Mouse (Mus musculus) hindbrain, embryonic 11.5 days (tissue): ENCODE results near the gene Dnmt3l. TPM values are rescaled to one million over a fixed set of nuclear protein-coding genes. Genes with fewer than 3 reads are reported as not detected.
A peak's percentile ranks its signal among the peaks of the same experiment; 100 is the strongest.

Experiments
- ATAC-seq: fragments of 200-750 bp; cut with Nextera tagmentation; 2 replicates; pipeline ENCODE4 v1.8.0; 2017; ENCODE audit warnings: mild to moderate bottlenecking, moderate TSS enrichment, moderate library complexity; ENCODE audit not compliant: low FRiP score
- DNase-seq: peaks from one replicate; pipeline ENCODE4 v3.0.0-alpha.2; 2015; ENCODE audit warnings: low spot score
- H3K27ac ChIP-seq: fragments of 300-500 bp; sonication (generic); 2 replicates; pipeline ENCODE4 v1.5.1; 2014; ENCODE audit warnings: mild to moderate bottlenecking, low read depth, low read length
- H3K27me3 ChIP-seq: fragments of 300-500 bp; sonication (generic); 2 replicates; pipeline ENCODE4 v1.6.1; 2014; ENCODE audit warnings: mild to moderate bottlenecking, low read length, moderate library complexity, mixed read lengths; ENCODE audit not compliant: control insufficient read depth, insufficient read depth
- H3K36me3 ChIP-seq: fragments of 300-500 bp; sonication (generic); 2 replicates; pipeline ENCODE4 v1.6.1; 2014; ENCODE audit warnings: mild to moderate bottlenecking, low read length, moderate library complexity, mixed read lengths; ENCODE audit not compliant: control insufficient read depth, insufficient read depth
- H3K4me1 ChIP-seq: fragments of 300-500 bp; sonication (generic); replicated peaks from 2 replicates; pipeline ENCODE4 v1.6.1; 2014; ENCODE audit warnings: low read length, mixed read lengths; ENCODE audit not compliant: control insufficient read depth, insufficient read depth
- H3K4me2 ChIP-seq: fragments of 300-500 bp; sonication (generic); replicated peaks from 2 replicates; pipeline ENCODE4 v1.6.1; 2014; ENCODE audit warnings: mild to moderate bottlenecking, low read depth, low read length
- H3K4me3 ChIP-seq: fragments of 300-500 bp; sonication (generic); 2 replicates; pipeline ENCODE4 v1.5.1; 2014; ENCODE audit warnings: low read depth, low read length
- H3K9ac ChIP-seq: fragments of 300-500 bp; sonication (generic); 2 replicates; pipeline ENCODE4 v1.6.1; 2014; ENCODE audit warnings: low read depth, low read length
- H3K9me3 ChIP-seq: fragments of 300-500 bp; sonication (generic); 2 replicates; pipeline ENCODE4 v1.6.1; 2016; ENCODE audit warnings: low read length; ENCODE audit not compliant: control insufficient read depth
- WGBS: fragments of 180-500 bp; shearing (Covaris S2); extraction: QIAGEN DNeasy Blood & Tissue Kit; methylation state at CpG from one replicate; pipeline ENCODE4 v1.1.7; 2014; 5-methylcytosine and 5-hydroxymethylcytosine counted together
- polyA plus RNA-seq: library from polyadenylated mRNA; unstranded; fragments of >200 nt; fragmentation: Nextera tagmentation; extraction: Ambion mirVana; gene quantifications from 2 replicates; pipeline ENCODE4 v1.2.1, GENCODE M21; 2014

The Dnmt3l gene
- polyA plus RNA-seq, 1 experiment from 2014 or later = not detected

DNA sequence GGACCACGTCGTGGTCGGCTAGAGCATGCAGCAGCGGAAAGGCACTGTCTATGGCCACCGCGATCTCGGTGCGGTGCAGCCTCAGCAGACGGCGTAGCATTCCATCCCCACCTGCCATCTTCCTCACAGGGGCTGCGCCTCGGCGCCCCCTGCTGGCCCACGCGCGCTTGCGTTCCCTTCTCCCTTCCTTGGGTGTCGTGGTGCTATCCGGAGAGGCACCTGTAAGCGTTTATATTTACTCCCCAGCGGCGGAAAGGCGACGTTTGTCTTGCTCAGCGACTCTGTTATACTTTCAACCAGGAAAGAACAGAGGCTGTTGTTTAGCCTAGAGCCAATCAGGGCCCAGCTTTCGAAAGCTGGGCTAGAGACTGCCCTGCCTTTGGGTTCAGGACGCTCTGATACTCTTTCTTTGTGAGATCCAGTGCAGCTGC lies 1.7 kb downstream of the Dnmt3l start, which contains the start of gene Aire:
TSS of gene Aire (minus strand) at position 205 of the 431 bp plus-strand sequence.
- Histone ChIP-seq H3K27ac (no peak within 1 kb of the TSS), H3K9ac (no peak within 1 kb of the TSS), H3K36me3 (no peaks in the 10 kb centered on the region), H3K27me3 (no peaks in the 10 kb centered on the region), H3K4me3 (no peak within 1 kb of the TSS), H3K9me3 (no peaks in the 10 kb centered on the region), H3K4me1 (no peaks in the 10 kb centered on the region), H3K4me2 (peak within 1 kb of the TSS; percentile 33)
- DNase-seq (peak; percentile 84), ATAC-seq (peak; percentile 73)
- 3% methylated on average over 27 of the region's 27 CpGs for WGBS

GRCm38 (mm10) chr10:78044531-78044930 lies 2.8 kb downstream of the Dnmt3l start:
- H3K36me3 ChIP-seq = no peaks in the 10 kb centered on the region
- H3K4me1 ChIP-seq = no peaks in the 10 kb centered on the region
- no peak overlapping the region for H3K4me3 ChIP-seq
- no peak overlapping the region for H3K27ac ChIP-seq
- H3K27me3 ChIP-seq = no peaks in the 10 kb centered on the region
- WGBS = 77% methylated on average over 1 of the region's 1 CpGs
- ATAC-seq = no peak
- H3K4me2 ChIP-seq = no peak overlapping the region
- H3K9ac ChIP-seq = no peak overlapping the region
- no peak for DNase-seq
- no peaks in the 10 kb centered on the region for H3K9me3 ChIP-seq

DNA sequence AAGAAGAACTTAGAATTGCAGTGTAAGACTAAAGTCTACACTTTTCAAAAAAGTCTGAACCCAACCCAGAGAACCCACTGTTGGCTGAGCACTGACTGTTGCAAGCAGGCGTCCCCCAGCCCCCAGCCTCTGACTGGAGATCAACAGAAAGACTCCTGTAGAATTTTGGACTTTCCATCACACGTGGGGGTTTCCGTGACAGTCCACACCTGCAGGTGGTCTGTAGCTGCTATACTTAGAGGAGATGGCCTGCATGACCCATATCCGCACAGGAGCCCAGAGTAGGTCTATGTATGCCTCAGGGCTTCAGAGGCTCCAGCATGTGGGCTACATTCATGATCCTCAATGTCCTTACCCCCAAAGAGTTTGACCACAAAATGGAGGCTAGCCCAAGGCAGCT lies 4.6 kb downstream of the Dnmt3l start:
- Histone ChIP-seq H3K27me3 (no peaks in the 10 kb centered on the region), H3K4me2 (no peak overlapping the region), H3K9ac (no peak overlapping the region), H3K9me3 (no peaks in the 10 kb centered on the region), H3K4me3 (no peak overlapping the region), H3K36me3 (no peaks in the 10 kb centered on the region), H3K4me1 (no peaks in the 10 kb centered on the region), H3K27ac (no peak overlapping the region)
- DNase-seq (no peak), ATAC-seq (no peak)
- 87% methylated on average over 4 of the region's 4 CpGs for WGBS

- H3K36me3 ChIP-seq = no peaks in the 10 kb centered on the region
- no peaks in the 10 kb centered on the region for H3K4me1 ChIP-seq
- H3K27ac ChIP-seq = no peak overlapping the region
- no peaks in the 10 kb centered on the region for H3K27me3 ChIP-seq
- no peak overlapping the region for H3K4me2 ChIP-seq
- 85% methylated on average over 9 of the region's 10 CpGs for WGBS
- ATAC-seq (no peak), DNase-seq (no peak)
- H3K9ac ChIP-seq = no peak overlapping the region
- H3K4me3 ChIP-seq = no peak overlapping the region
- no peaks in the 10 kb centered on the region for H3K9me3 ChIP-seq
Measured at GRCm38 (mm10) chr10:78048061-78048730, 6.4 kb downstream of the Dnmt3l start.

GRCm38 (mm10) chr10:78049519-78050035 lies 7.8 kb downstream of the Dnmt3l start:
- Histone ChIP-seq H3K27ac (no peak overlapping the region), H3K4me2 (no peak overlapping the region), H3K4me3 (no peak overlapping the region), H3K27me3 (no peaks in the 10 kb centered on the region), H3K9me3 (no peaks in the 10 kb centered on the region), H3K9ac (no peak overlapping the region), H3K4me1 (no peaks in the 10 kb centered on the region), H3K36me3 (no peaks in the 10 kb centered on the region)
- 57% methylated on average over 10 of the region's 11 CpGs for WGBS
- DNase-seq = no peak
- ATAC-seq = no peak

DNA sequence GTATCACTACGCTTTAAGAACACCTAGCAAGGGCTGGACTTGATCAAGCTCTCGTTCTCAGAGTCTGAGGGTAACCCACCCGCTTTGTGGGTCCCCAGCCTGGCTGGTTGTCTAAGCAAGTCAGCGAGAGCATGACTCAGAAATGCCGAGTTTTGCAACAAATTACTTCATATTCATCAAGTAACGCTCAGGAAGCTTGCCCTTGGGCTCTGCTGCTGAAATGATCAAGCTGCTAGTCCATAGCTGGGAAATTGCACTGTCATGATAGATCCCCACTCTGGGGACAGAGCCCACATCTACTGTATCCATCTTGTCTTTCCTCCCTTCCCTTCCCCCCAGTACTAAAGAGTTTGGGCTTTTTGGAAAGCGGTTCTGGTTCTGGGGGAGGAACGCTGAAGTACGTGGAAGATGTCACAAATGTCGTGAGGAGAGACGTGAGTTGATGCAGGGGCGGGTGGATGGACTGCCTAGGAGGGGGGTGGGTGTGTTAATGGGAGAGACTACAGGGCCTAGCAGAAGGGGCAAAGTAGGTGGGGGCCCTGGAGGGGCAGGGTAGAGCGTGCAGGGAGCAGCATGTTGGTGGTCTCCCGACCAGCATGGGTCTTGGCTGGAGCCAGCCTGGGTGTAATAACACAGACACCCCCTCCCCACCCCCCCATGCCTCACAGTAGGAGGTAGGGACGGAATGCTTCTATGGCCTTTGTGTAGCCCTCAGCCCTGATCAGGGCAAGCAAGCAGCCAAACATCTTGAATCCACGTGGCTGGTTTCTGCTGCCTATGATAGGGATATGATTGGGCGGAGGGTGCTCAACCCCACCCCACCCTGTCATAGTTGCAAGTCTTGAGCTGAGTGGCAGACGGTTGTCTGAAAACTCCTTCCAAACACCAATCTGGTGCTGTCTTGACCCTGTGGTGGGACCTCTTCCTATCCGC lies 13.2 kb downstream of the Dnmt3l start:
- H3K4me3 ChIP-seq = no peak overlapping the region
- H3K36me3 ChIP-seq = no peaks in the 10 kb centered on the region
- no peaks in the 10 kb centered on the region for H3K27me3 ChIP-seq
- no peak overlapping the region for H3K4me2 ChIP-seq
- no peaks in the 10 kb centered on the region for H3K9me3 ChIP-seq
- H3K27ac ChIP-seq = no peak overlapping the region
- no peaks in the 10 kb centered on the region for H3K4me1 ChIP-seq
- WGBS = 68% methylated on average over 19 of the region's 19 CpGs
- no peak for ATAC-seq
- no peak for DNase-seq
- H3K9ac ChIP-seq = no peak overlapping the region

DNA sequence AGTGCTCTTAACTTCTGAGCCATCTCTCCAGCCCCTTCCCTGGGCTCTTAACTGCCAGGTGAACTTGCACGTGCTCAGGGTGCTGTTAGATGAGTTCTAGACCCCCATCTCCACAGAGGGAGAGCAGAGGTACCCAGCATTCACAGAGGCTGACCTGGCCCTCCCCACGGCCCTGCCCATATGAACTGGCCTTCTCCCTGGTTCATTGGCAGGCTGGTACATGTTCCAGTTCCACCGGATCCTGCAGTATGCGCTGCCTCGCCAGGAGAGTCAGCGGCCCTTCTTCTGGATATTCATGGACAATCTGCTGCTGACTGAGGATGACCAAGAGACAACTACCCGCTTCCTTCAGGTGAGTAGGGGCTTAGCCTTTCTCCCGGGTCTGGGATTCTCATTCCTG lies 15.3 kb downstream of the Dnmt3l start:
- Histone ChIP-seq H3K9ac (no peak overlapping the region), H3K27me3 (no peaks in the 10 kb centered on the region), H3K36me3 (no peaks in the 10 kb centered on the region), H3K9me3 (no peaks in the 10 kb centered on the region), H3K27ac (no peak overlapping the region), H3K4me2 (no peak overlapping the region), H3K4me3 (no peak overlapping the region), H3K4me1 (no peaks in the 10 kb centered on the region)
- ATAC-seq = no peak
- 87% methylated on average over 8 of the region's 8 CpGs for WGBS
- no peak for DNase-seq

DNA sequence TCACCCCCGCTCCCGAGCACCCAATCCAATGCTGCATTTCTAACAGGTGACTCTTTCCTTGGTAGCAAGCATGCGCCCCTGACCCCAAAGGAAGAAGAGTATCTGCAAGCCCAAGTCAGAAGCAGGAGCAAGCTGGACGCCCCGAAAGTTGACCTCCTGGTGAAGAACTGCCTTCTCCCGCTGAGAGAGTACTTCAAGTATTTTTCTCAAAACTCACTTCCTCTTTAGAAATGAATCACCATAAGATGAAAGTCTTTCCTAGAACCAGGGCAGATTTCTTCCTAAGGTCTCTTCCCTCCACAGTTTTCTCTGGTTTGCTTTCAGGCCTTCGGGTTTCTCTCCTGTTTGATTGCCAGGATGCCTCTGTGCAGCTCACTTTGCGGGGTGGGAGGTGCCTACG lies 21.4 kb downstream of the Dnmt3l start:
- Histone ChIP-seq H3K27me3 (0 out of 2 replicates have a peak, but pooled peaks cover 2% of the 10 kb centered on the region), H3K9ac (no peak overlapping the region), H3K4me3 (no peak overlapping the region), H3K4me1 (no peaks in the 10 kb centered on the region), H3K36me3 (no peaks in the 10 kb centered on the region), H3K27ac (no peak overlapping the region), H3K9me3 (no peaks in the 10 kb centered on the region), H3K4me2 (no peak overlapping the region)
- ATAC-seq (no peak), DNase-seq (no peak)
- WGBS = 87% methylated on average over 9 of the region's 9 CpGs
